Mouse (Mus musculus) WW6 (cell line): ENCODE measurements around the gene Lingo3.
"Not testable (repeated sequence)": the region's sequence is repeated elsewhere in the genome, so short reads cannot be mapped to it uniquely, and the experiment has no call there.

Source experiments
- DNase-seq: peaks from one replicate; pipeline ENCODE4 v3.0.0-alpha.2; 2013; ENCODE audit warnings: low read depth, low spot score

Gene Lingo3

DNA sequence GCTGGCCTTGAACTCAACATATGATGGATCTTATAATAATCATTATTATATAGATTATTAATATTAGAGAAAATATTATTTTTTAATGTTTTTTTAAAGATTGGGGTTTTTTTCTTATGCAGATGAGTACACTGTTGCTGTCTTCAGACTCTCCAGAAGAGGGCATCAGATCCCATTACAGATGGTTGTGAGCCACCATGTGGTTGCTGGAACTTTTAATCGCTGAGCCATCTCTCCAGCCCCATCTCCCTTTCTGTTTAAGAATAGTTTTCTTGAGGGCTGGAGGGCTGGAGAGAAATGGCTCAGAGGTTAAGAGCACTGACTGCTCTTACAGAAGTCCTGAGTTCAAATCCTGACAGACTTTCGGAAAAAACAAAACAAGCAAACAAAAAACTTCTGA, 21.8 kb downstream of the Lingo3 start:
- DNase-seq, result no peak

DNA sequence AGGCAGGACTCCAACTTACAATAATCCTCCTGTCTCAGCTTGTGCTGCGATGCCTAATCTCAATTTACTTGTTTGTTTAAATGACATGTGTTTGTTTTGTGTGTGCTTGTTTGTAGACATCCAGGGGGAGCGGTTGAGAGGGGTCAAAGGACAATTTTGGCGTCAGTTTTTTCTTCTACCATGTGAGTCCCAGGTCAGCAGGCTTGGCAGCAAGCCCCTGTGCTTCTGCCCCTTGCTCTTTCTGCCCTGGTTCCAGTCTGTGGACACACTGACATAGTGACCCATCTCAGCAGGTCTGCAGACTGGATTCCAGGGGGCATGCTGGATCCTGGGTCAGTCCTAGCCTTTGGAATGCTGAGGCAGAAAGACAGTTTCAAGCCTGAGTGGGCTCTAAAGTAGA, 24.4 kb downstream of the Lingo3 start:
- no peak for DNase-seq

DNA sequence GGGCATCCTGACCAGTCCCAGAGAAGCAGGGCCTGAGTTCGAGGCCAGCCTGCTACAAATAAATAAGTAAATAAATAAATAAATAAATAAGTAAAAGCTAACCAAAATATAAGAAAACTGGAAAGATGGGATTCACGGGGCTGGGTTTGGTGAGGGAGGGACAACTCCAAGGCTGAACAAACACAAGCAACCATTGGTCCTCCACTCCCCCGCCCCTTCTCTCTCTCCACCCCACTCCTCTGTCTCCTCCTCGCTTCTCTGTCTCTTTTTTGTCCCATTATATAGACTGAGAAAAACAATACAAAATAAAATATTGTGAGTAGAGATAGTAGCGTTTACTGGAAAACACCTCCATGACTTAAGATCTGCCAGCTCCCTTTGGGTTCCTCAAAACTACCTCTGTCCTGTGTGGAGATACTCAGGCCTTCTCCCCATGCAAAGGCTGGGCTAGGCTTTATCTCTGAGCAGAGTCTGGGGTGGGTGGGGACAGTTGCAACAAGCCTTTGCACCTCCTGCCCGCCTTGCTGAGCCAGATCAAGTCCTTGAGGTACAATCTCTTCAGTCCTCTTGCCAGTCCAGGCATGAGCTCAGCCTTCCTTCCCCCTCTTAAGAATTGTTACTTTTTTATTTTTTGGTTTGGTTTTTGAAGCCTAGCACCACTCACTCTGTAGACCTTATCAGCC, 25.1 kb downstream of the Lingo3 start:
- DNase-seq, result no peak

DNA sequence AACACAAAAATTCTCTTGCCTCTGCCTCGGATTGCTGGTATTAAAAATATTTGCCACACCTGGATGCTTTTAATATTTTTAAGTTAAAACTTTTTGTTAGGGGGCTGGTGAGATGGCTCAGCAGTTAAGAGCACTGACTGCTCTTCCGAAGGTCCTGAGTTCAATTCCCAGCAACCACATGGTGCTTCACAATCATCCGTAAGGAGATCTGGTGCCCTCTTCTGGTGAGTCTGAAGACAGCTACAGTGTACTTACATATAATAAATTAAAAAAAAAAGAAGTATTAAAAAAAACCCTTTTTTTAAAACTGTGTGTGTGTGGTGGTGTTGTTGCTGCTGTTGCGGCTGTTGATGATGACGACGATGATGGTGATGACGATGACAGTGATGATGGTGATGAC, 25.9 kb downstream of the Lingo3 start:
- not testable (repeated sequence) for DNase-seq

DNA sequence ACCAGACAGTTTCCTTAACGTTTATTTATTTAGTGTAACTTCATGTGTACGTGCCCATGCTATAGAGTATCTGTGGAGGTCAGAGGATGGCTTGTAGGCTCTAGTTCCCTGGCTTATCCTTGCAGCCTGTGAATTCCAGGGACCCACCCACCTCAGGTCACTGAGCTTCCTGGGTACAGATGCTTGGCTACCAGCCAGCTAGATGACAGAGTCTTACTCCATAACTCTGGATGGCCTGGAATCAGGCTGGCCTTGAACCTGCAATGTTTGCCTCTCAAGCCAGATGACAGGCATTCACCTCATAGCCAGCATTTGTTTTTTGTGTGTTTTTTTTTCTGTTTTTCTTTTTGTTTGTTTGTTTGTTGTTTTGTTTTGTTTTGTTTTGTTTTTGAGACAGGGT, 26.7 kb downstream of the Lingo3 start:
- no peak for DNase-seq

DNA sequence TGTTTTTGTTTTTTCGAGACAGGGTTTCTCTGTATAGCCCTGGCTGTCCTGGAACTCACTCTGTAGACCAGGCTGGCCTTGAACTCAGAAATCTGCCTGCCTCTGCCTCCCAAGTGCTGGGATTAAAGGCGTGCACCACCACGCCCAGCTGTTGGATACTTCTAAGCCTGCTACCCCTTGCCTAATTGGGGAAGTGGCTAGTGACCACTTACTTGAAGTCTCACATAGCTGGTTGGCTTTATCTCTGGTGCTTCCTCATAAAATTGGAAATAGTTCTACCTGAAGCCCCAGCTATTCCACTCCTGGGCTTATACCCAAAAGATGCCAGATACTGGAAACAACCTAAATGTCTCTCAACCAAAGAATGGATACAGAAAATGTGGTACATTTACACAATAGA, 27.5 kb downstream of the Lingo3 start:
- DNase-seq, result not testable (repeated sequence)

DNA sequence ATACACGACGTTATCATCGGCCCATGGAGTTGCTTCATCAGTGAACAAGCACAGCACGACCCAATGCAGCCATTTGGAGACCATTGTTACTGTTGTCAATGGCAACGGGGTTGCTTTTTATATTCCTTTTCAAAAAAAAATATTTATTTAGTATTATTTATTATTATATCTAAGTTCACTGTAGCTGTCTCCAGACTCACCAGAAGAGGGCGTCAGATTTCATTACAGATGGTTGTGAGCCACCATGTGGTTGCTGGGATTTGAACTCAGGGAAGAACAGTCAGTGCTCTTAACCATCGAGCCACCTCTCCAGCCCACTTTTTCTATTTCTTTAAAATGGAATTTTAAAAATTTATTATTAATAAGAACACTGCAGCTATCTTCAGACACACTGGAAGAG, 29.0 kb downstream of the Lingo3 start:
- DNase-seq, result no peak

DNA sequence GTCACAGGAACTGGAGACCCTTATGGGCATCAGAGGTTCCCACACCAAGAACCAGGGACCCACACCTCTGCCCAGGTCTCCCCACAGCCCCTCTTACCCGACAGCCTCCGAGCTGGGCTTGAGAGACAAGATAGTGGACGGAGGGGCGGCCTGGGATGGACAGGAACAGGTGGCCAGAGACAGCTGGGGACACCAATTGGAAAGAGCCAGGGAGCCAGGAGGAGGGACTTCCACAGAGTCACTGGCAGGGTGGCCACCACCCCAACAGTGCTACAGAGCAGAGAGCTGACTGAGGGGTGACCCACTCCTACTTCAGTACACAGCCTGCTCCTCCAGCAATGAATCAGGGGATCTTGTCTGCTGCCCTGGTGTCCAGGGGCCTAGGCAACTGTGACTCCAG, 30.5 kb downstream of the Lingo3 start, which contains the start of gene Jsrp1:
Gene Jsrp1 (minus strand): TSS at position 133 of the 400 bp plus-strand sequence.
- DNase-seq, result no peak

DNA sequence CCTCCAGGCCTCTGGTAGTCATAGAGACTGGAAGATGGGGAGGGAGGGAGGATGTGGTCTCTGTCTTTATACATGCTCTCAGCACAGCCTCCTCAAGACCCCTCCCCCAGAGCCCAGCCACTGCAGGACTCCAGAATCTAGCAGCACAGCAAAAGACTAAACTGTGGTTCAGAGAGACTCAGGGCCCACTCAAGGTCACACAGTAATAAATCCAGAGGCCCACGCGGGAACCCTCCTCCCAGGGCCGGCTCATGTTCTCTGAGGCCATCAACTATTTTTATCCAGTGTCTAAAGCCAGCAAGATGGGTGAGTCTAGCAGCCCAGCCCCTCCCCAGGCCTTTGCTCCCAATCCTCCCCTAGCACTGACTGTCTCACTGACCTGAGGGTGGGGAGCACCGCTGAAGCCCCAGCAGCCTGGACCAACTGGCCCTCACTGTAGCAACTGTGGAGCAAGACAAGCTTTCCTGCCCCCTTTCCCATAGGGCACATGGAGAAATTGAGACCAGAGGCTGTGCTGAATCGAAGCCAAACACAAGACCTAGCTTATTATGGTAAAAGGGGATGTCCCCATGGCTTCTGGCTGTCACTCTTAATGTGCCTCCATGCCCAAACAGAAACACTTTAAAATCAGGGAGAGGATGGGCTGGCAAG, 31.3 kb downstream of the Lingo3 start:
- no peak for DNase-seq

DNA sequence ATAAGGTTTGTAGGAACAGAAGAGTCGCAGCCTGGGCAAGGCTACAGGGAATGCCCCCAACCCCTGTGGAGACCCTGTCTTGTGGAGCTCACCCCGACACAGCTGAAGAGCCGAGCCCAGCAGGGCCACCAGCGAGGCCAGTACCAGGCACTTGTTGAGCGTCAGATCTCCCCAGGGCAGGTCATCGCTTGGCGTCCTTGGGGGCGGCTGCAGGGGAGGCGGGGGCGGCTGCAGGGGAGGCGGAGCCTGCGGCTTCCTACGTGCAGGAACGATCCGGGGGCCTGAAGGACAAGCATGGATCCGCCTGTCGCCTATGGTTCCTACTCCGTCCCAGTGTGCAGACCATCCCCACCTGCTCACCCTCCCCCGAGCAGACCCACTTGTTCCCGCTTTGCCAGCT, 33.8 kb downstream of the Lingo3 start:
- DNase-seq, result no peak

DNA sequence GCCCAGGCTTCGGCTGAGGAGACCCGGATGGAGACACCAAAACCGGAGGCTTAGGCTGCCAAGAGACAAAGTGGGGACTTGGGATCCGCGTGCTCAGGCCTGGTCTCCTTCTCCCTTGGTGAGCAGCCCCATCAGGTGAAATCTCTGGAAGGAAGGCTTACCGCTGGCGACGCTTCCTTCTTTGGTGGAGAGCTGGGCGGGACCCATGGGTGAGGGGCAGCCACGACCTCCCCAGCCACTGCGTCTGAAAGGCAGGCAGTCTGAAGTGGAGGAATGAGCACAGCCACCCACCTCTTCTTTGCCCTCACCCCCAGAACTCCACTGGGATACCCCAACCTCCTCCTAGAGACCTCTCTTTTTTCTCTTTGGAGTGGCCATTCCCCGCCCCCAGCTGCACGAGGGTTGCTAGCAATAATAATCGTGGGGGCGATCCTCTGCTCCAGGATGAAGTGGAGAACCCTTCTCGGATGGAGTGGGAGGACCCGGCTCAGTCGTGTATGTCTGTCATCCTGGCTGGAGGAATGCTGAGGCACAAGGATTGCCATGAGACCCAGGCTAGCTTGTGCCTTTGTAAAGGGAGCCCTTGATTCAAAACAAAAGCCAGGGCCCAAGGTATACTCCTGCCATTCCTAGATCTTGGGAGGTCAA, 34.7 kb downstream of the Lingo3 start:
- DNase-seq, result no peak

DNA sequence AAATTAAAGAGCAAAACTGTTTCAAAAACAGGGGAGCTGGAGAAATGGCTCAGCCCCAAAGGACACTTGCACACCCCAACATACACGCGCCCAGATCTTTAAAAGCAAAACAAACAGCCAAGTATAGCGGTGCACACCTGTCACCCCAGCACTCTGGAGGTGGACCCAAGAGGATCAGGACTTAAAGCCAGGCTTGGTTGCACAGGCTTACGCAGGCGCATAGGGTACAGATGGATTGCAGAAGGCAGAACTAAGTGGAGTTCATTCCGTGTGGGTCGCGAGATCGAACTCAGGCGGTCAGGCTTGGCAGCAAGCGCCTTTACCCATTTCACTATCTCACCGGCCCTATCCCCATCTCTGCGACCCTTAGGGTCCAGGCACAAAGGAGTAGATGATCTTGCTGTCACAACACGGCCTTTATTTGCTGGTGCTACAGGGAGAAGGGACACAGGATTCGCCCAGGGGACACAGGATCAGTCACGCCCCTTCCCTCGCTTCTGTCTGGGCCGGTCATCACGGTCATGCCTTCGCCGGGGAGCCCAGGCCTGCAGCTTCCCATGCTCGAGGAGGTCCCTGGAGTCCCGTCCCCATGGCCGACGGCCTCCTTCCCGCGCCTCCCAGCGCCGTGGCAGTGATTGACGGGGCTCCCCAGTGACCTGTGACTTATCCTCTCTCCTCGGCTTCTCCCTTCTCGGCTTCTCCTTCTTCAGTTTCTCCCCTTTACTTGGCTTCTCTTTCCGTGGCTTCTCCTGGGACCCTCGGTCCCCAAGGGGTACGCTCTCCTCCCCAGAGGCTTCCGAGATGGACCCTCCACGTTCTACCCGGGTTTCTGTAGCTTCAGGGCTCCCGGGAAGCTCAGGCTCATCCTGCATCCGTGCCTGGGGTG, 35.5 kb downstream of the Lingo3 start:
- no peak for DNase-seq

DNA sequence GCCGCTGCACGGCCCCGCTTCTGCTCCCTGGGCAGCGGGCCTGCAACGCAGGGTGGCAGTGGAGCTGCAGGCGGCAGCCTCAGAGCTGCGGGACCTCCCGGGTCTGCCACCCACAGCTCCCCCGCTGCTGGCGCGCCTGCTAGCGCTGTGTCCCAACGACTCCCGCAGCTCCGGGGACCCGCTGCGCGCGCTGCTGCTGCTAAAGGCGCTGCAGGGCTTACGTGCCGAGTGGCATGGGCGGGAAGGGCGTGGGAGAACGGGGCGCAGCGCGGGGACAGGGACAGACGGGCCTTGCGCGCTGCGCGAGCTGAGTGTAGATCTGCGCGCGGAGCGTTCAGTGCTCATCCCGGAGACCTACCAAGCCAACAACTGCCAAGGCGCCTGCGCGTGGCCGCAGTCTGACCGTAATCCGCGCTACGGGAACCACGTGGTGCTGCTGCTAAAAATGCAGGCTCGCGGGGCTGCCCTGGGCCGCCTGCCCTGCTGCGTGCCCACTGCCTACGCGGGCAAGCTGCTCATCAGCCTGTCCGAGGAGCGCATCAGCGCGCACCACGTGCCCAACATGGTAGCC, 36.7 kb downstream of the Lingo3 start:
- DNase-seq, result no peak

DNA sequence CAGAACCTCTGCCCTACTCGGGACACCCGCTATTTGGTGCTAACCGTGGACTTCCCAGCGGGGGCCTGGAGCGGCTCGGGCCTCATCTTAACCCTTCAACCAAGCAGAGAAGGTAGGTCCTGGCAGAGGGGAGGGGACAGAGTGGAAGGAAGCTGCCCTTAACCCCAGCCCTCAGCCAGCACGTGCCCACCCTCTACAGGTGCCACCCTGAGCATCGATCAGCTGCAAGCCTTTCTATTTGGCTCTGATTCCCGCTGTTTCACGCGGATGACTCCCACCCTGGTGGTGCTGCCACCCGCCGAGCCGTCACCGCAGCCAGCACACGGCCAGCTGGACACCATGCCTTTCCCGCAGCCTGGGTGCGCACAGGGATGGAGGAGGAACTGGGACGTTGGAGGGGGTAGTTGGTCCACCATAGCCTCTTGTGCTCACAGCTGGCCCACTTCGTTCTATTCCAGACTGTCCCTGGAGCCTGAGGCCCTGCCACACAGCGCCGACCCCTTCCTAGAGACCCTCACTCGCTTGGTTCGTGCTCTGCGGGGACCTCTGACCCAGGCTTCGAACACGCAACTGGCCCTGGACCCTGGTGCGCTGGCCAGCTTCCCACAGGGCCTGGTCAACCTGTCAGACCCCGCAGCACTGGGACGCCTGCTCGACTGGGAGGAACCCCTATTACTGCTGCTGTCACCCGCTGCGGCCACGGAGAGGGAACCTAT, 37.3 kb downstream of the Lingo3 start:
- no peak for DNase-seq

DNA sequence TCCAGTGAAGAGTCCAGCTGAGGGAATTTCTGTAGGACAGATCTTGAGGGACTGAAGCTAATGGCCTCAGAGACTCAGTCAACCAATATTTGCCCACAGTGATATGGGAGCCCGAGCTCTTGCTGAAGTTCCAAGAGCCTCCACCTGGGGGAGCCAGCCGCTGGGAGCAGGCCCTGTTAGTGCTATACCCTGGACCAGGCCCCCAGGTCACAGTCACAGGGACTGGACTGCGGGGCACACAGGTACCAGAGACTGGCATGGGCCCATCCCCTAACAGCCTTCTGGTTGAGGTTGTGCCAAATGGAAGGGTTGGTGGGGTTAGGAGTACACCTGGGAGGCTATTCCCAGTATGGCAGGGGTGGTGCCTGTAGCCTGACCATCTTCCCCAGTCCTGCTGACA, 37.9 kb downstream of the Lingo3 start:
- DNase-seq, result no peak

DNA sequence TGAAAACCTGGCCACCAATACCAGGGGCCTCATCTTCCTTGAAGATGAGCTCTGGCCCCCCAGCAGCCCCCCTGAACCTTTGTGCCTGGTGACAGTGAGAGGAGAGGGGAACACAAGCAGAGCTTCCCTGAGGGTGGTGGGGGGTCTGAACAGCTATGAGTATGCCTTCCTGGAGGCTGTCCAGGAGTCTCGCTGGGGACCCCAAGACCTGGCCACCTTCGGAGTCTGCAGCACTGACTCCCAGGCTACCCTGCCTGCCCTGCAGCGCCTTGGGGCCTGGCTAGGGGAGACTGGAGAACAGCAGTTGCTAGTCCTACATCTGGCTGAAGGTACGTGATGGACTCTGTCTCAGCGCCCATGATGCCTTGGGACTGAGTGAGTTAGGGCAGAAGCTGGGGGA, 38.5 kb downstream of the Lingo3 start:
- no peak for DNase-seq

DNA sequence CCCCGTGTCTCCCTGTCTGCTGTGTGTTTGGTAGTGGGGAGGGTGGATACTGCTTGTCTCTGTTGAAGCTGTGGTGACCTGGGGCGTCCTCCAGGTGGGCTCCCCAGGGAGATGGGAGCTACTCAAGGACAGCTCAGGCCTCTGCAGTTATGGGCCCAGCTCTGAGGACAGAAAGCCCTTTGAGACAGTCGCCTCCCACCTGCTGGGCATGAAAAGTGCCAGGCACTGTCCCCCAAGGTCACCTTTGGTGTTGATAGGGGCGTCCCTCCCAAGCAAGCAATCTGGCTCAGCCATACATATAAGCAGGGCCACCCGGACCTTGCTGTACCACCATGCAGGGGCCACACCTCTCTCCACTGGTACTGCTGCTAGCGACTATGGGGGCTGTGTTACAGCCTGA, 38.9 kb downstream of the Lingo3 start, which contains the start of gene Amh:
Gene Amh (plus strand): TSS at position 328 of the 400 bp plus-strand sequence.
- DNase-seq, result no peak

DNA sequence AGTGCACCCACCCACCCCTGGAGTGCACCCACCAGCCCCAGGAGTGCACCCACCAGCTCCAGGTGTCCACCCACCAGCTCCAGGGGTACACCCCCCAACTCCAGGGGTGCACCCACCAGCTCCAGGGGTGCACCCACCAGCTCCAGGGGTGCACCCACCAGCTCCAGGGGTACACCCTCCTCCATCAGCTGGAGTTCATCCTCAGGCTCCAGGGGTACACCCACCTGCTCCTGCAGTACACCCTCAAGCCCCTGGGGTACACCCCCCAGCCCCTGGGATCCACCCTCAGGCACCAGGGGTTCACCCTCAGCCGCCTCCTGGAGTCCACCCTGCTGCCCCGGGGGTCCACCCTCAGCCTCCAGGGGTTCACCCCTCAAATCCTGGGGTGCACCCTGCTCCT, 39.5 kb downstream of the Lingo3 start:
- no peak for DNase-seq

DNA sequence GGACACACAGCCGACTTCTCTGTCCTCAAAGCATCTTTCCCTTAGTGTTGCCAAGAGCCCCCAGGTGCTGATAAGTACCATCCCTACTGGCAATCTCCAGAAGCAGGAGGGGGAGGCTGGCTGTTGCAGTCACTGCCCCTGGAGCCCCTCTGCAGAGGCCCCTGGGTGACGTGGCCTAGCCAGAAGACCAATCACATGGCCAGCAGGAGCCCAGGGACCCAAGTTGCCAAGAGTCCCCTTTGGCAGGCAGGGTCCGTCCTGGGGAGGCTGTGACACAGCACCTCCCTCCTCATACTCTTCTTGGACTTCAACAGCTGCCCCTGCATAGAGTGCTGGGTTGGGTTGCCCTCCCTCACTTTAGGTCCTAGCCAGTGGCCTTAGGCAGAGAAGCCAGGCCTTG, 40.8 kb downstream of the Lingo3 start:
- no peak for DNase-seq

DNA sequence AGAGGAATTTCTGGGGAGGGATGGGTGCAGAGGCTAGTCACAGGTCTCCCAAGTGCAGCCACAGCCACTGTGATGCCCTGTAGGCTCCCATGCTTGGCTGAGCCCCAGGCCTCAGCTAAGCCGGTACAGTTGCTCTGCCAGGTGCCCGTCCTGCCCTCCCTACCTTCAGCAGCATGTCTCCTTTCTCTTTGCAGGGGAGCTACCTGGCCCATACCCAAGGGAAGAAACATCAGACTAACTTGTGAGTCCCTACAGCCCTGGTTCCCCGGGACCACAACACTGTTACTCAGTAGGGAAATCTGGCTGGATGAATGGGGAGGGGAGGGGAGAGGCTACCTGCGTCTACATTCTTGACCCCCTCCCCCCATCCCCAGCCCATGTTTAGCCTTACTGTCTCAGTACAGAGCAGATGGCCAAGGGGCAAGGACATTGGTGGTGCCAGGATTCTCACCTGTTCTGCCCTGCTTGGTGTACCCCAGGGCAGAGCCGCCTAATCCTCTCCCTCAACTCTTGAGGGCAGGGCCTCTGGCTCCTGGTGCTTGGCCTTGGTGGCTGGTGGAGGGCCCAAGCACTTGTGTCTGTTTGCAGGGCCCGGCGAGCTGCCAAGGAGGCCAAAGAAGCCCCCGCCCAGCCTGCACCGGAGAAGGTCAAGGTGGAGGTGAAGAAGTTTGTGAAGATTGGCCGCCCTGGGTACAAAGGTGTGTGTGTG, 41.5 kb downstream of the Lingo3 start:
- DNase-seq, result no peak
